In the genomic region with DNA sequence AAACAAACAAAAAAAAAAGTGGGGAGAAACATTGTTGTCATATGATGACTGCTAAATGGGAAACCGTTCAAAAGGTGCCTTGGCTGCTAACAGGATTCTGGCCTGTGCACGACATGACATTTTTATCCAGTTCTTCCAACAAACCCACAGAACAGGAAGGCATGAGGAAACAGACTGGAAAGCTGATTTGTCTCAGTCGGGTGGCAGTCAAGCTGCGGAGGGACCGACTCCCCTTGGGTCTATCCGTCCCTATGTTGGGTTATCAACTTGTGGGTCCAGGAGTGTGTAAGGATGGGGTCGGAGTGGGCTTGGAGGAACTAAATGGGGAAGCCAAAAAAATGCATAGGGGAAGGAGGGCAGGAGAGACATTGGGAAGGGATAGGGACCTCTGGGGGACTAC, we compare ENCODE assay signal across 21 mouse cellular contexts. TPM values are rescaled to one million over a fixed set of nuclear protein-coding genes. Genes with fewer than 3 reads are reported as not detected.
DNase-seq lines count a peak whose midpoint lies in the region.
"Had no signal": no experiment of that assay in that cellular context is flagged by ENCODE, and none has a peak within 500 bp of the region (broad histone marks: within the 10 kb centered on the region; RNA-seq: fewer than 3 reads in every experiment).

No protein-coding gene starts in this region.

- peak; percentile 4 to 17 for DNase-seq in adrenal gland, adult (ENCODE audit: inconsistent age in 2 of 2, low spot score in 1 of 2)
- DNase-seq in adrenal gland, postnatal 4 days (ENCODE audit: low spot score in 2 of 2): no peak
- peak; percentile 50 for DNase-seq in cerebellum, adult 9-11 months
- no peak for DNase-seq in cerebellum, postnatal 10 days
- DNase-seq in 416B (ENCODE audit: low read depth): peak; percentile 38
- no peak for DNase-seq in left cerebral cortex, adult 18-20 months (ENCODE audit: low spot score in 2 of 2)
- DNase-seq: adrenal gland, adult 2 months; adrenal gland, postnatal 14 days; B cell, adult 2 months; cerebellum, adult 11 months; cerebellum, postnatal 14 days; gastrocnemius, postnatal 10 days; gastrocnemius, postnatal 36 days; kidney, adult 2 months had no signal

RNA-seq across cellular contexts. Expression of a gene that starts 34.5 kb away (rescaled TPM):
- 10 to 100 TPM; 19.9 to 22.3 TPM for total RNA-seq in adrenal gland, postnatal 4 days (2021)
- 1 to 10 TPM; 4.8 to 5.6 TPM for total RNA-seq in left cerebral cortex, adult 18-20 months (2021)

RNA-seq across cellular contexts. Expression of a gene that starts 37.6 kb away (rescaled TPM):
- 10 to 100 TPM; 46.3 to 47.0 TPM for total RNA-seq in adrenal gland, postnatal 4 days (2021)
- 10 to 100 TPM; 17.1 to 17.7 TPM for total RNA-seq in left cerebral cortex, adult 18-20 months (2021)

RNA-seq across cellular contexts. Expression of a gene that starts 45.4 kb away (rescaled TPM):
- total RNA-seq in adrenal gland, postnatal 4 days (2021): not detected
- total RNA-seq in left cerebral cortex, adult 18-20 months (2021): not detected
- total RNA-seq: adrenal gland, adult 2 months; adrenal gland, postnatal 14 days; CH12.LX; G1E; gastrocnemius, adult 18-20 months; gastrocnemius, postnatal 10 days; gastrocnemius, postnatal 36 days; granulocyte monocyte progenitor cell, adult 5-6 weeks; heart, adult 8-10 months; heart, postnatal 25 days; hematopoietic stem cell, adult 5-6 weeks had no signal

RNA-seq across cellular contexts. Expression of a gene that starts 49.6 kb away (rescaled TPM):
- 10 to 100 TPM; 47.2 to 47.9 TPM for total RNA-seq in adrenal gland, postnatal 4 days (2021)
- 100 to 1,000 TPM; 446 to 471 TPM for total RNA-seq in left cerebral cortex, adult 18-20 months (2021)

Comparison
In these comparisons a context has a peak if more than half of its experiments do, and no peak if none do; other contexts are left out.
1. DNase-seq: peak in adrenal gland, adult (2 of 2), cerebellum, adult 9-11 months (single experiment) and 416B (single experiment); none in adrenal gland, postnatal 4 days (0 of 2), cerebellum, postnatal 10 days (0 of 2) and left cerebral cortex, adult 18-20 months (0 of 2).